In the genomic region with DNA sequence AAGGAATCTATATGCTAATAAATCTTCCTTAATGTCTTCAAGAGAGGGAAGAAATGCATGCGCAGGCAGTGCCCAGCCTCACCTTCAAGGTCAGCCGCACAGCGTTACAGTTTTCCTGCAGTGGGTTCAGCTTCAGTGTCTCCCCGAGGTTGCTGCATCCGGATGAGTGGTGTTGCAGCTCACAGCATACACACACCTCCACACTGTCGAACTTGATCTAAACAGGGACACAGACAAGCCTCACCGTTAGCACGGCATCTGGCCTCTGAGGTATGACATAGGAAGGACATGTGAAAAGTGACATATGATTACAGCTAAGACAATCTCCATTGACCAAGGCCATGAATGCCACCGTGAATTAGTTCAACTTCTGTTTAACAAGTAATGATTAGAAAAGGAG, we compare ENCODE assay signal across 21 mouse cellular contexts. TPM values are rescaled to one million over a fixed set of nuclear protein-coding genes. Genes with fewer than 3 reads are reported as not detected.
DNase-seq lines count a peak whose midpoint lies in the region; ATAC-seq lines count a peak whose summit lies in the region.
"Had no signal": no experiment of that assay in that cellular context is flagged by ENCODE, and none has a peak within 500 bp of the region (broad histone marks: within the 10 kb centered on the region; RNA-seq: fewer than 3 reads in every experiment).

No protein-coding gene starts in this region.

- no peak for ATAC-seq in megakaryocyte, adult 5-6 weeks (ENCODE audit: poor library complexity, severe bottlenecking)
- ATAC-seq: activated CD4-positive, CD25-positive, alpha-beta regulatory T cell, adult 4 months; forebrain, embryonic 15.5 days; hindbrain, postnatal 0 days; inflammation-experienced regulatory T-cells, adult 6 months had no signal

- H3K4me3 ChIP-seq in megakaryocyte, embryonic 14.5 days (replicated peaks), result peak overlapping the region; percentile 31
- H3K4me3 ChIP-seq: embryonic facial prominence, embryonic 12.5 days; embryonic facial prominence, embryonic 15.5 days; forebrain, embryonic 12.5 days; forebrain, embryonic 15.5 days; hindbrain, embryonic 12.5 days had no signal

- H3K4me1 ChIP-seq in megakaryocyte, embryonic 14.5 days, result no peaks in the 10 kb centered on the region
- H3K4me1 ChIP-seq: embryonic facial prominence, embryonic 12.5 days; embryonic facial prominence, embryonic 15.5 days; forebrain, embryonic 12.5 days; forebrain, embryonic 15.5 days; hindbrain, embryonic 12.5 days had no signal

- H3K27me3 ChIP-seq in megakaryocyte, embryonic 14.5 days (replicated peaks), result no peaks in the 10 kb centered on the region
- H3K27me3 ChIP-seq: embryonic facial prominence, embryonic 12.5 days; embryonic facial prominence, embryonic 15.5 days; forebrain, embryonic 12.5 days; forebrain, embryonic 15.5 days; hindbrain, embryonic 12.5 days had no signal

- DNase-seq in embryo, embryonic 10 days (ENCODE audit: low spot score), result peak; percentile 3
- DNase-seq in embryo, embryonic 9.5 days (ENCODE audit: extremely low spot score), result no peak
- peak; percentile 21 for DNase-seq in retina, postnatal 1 day
- no peak for DNase-seq in retina, embryonic 14.5 days (ENCODE audit: low spot score)
- DNase-seq: adrenal gland, adult 8-10 months; adrenal gland, postnatal 25 days; cerebellum, adult 11-12 months; cerebellum, adult 8-10 months; cerebellum, postnatal 10 days; cerebellum, postnatal 36 days; gastrocnemius, postnatal 25 days had no signal

- H3K9me3 ChIP-seq in megakaryocyte, embryonic 14.5 days, result peaks cover 10% of the 10 kb centered on the region
- H3K9me3 ChIP-seq: embryonic facial prominence, embryonic 12.5 days; embryonic facial prominence, embryonic 15.5 days; forebrain, embryonic 12.5 days; forebrain, embryonic 15.5 days; hindbrain, embryonic 12.5 days had no signal

- no peaks in the 10 kb centered on the region for H3K36me3 ChIP-seq in megakaryocyte, embryonic 14.5 days (replicated peaks; ENCODE audit: low read length)
- H3K36me3 ChIP-seq: embryonic facial prominence, embryonic 12.5 days; embryonic facial prominence, embryonic 15.5 days; forebrain, embryonic 12.5 days; forebrain, embryonic 15.5 days; hindbrain, embryonic 12.5 days had no signal

RNA-seq across cellular contexts. Expression of gene Nsmce3, which starts 53.1 kb away (rescaled TPM):
- 2.8 and 7.6 TPM in 2 replicates for polyA plus RNA-seq in megakaryocyte, embryonic 14.5 days (2012; ENCODE audit: insufficient read depth, low replicate concordance)
- total RNA-seq in megakaryocyte, adult 5-6 weeks (2015), result 3.6 and 5.2 TPM in 2 replicates
- total RNA-seq in megakaryocyte, adult 5-6 weeks (2017), result 3.8 TPM in 2 replicates

Comparison
In these comparisons a context has a peak if more than half of its experiments do, and no peak if none do; other contexts are left out.
1. DNase-seq: peak in embryo, embryonic 10 days (single experiment) and retina, postnatal 1 day (single experiment); none in embryo, embryonic 9.5 days (single experiment) and retina, embryonic 14.5 days (single experiment).